ENCODE assay signal across 16 mouse cellular contexts in the genomic region with DNA sequence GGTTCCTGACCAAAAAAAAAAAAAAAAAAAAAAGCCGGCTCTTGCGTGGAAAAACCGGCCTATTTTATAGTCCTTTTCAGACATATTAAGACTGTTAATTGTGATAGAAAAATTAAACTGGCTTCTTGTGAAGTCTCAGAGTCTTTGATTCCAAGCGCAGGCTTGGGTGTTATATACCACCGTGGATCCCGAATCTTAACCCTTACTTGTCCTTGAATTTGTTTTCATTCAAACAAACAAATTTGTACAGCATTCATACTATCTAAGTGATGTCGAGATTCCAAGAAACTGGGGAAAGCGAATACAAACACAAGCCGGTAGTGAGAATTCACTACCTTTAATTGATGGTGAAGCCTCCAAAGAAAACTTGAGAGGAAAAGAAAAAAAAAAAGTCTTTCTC. TPM values are rescaled to one million over a fixed set of nuclear protein-coding genes. Genes with fewer than 3 reads are reported as not detected.
DNase-seq lines count a peak whose midpoint lies in the region; ATAC-seq and TF ChIP-seq lines count a peak whose summit lies in the region.
"Had no signal": no experiment of that assay in that cellular context is flagged by ENCODE, and none has a peak within 500 bp of the region (broad histone marks: within the 10 kb centered on the region; RNA-seq: fewer than 3 reads in every experiment).

No protein-coding gene starts in this region.

- ATAC-seq in heart, embryonic 11.5 days (replicated peaks; ENCODE audit: insufficient number of reproducible peaks, low FRiP score, low TSS enrichment), result no peak
- ATAC-seq in lung, embryonic 14.5 days (ENCODE audit: insufficient read depth), result no peak
- ATAC-seq in embryonic facial prominence, embryonic 12.5 days (ENCODE audit: insufficient number of reproducible peaks, insufficient read depth, low FRiP score, low TSS enrichment), result no peak
- no peak for ATAC-seq in liver, embryonic 13.5 days (ENCODE audit: low read depth)

- DNase-seq in heart, postnatal 14 days, result no peak
- DNase-seq in lung, embryonic 14.5 days, result no peak
- DNase-seq in lung, postnatal 25 days (ENCODE audit: low spot score), result no peak
- no peak for DNase-seq in liver, embryonic 13.5 days
- DNase-seq in frontal cortex, postnatal 25 days (ENCODE audit: low spot score in 2 of 2), result no peak
- DNase-seq in T-cell, adult 2 months (ENCODE audit: low spot score), result no peak
- DNase-seq: adrenal gland, postnatal 25 days; cerebellum, adult 18-20 months; gastrocnemius, postnatal 10 days; lung, postnatal 14 days; right cerebral cortex, adult 18-20 months had no signal

- peaks cover 6% of the 10 kb centered on the region; the same call in 1 of the 2 replicates for H3K36me3 ChIP-seq in heart, embryonic 11.5 days (ENCODE audit: control insufficient read depth, insufficient read depth, low read length)
- no peaks in the 10 kb centered on the region for H3K36me3 ChIP-seq in lung, embryonic 14.5 days (ENCODE audit: insufficient read depth)
- H3K36me3 ChIP-seq in embryonic facial prominence, embryonic 12.5 days, result no peaks in the 10 kb centered on the region
- no peaks in the 10 kb centered on the region for H3K36me3 ChIP-seq in liver, embryonic 13.5 days
- H3K36me3 ChIP-seq: embryonic facial prominence, embryonic 13.5 days had no signal

- H3K9ac ChIP-seq in heart, embryonic 11.5 days (ENCODE audit: low read depth, low read length), result peak overlapping the region; percentile 98
- H3K9ac ChIP-seq in lung, embryonic 14.5 days, result peak overlapping the region; percentile 41; the same call in 1 of the 2 replicates
- no peak overlapping the region for H3K9ac ChIP-seq in embryonic facial prominence, embryonic 12.5 days
- no peak overlapping the region for H3K9ac ChIP-seq in liver, embryonic 13.5 days
- H3K9ac ChIP-seq: embryonic facial prominence, embryonic 13.5 days had no signal

- under 1% methylated on average over 9 of the region's 9 CpGs for WGBS in heart, embryonic 11.5 days (ENCODE audit: insufficient replicate concordance)
- WGBS in lung, embryonic 14.5 days, result 2% methylated on average over 9 of the region's 9 CpGs
- WGBS in embryonic facial prominence, embryonic 12.5 days, result 2% methylated on average over 9 of the region's 9 CpGs
- 7% methylated on average over 9 of the region's 9 CpGs for WGBS in liver, embryonic 13.5 days (ENCODE audit: insufficient replicate concordance)

- intact Hi-C loops in heart, postnatal 14 days (cut with DNase I), result loop anchor here (5.0 kb wide), 1 partner anchor 254 kb away; no protein-coding TSS in a partner anchor

- peak overlapping the region; percentile 86 for H3K4me2 ChIP-seq in heart, embryonic 11.5 days
- H3K4me2 ChIP-seq in lung, embryonic 14.5 days, result peak overlapping the region; percentile 61; the same call in 1 of the 2 replicates
- peak overlapping the region; percentile 51; the same call in 1 of the 2 replicates for H3K4me2 ChIP-seq in embryonic facial prominence, embryonic 12.5 days (replicated peaks)
- H3K4me2 ChIP-seq in liver, embryonic 13.5 days, result peak overlapping the region; percentile 38; the same call in 1 of the 2 replicates

- H3K27me3 ChIP-seq in heart, embryonic 11.5 days (ENCODE audit: control insufficient read depth, insufficient read depth, low read length), result no peaks in the 10 kb centered on the region
- peaks cover 95% of the 10 kb centered on the region for H3K27me3 ChIP-seq in lung, embryonic 14.5 days (ENCODE audit: insufficient read depth, low read length)
- peaks cover 70% of the 10 kb centered on the region for H3K27me3 ChIP-seq in embryonic facial prominence, embryonic 12.5 days
- H3K27me3 ChIP-seq in liver, embryonic 13.5 days, result peaks cover 95% of the 10 kb centered on the region

- H3K4me3 ChIP-seq in heart, embryonic 11.5 days (ENCODE audit: low read depth, low read length), result peak overlapping the region; percentile 79
- H3K4me3 ChIP-seq in lung, embryonic 14.5 days (ENCODE audit: low read depth, low read length), result peak overlapping the region; percentile 38
- H3K4me3 ChIP-seq in embryonic facial prominence, embryonic 12.5 days, result 0 out of 2 replicates have a peak overlapping the region, but pooled peaks have one; percentile 30
- peak overlapping the region; percentile 43 for H3K4me3 ChIP-seq in liver, embryonic 13.5 days (replicated peaks)

- no peaks in the 10 kb centered on the region for H3K9me3 ChIP-seq in heart, embryonic 11.5 days (replicated peaks; ENCODE audit: control insufficient read depth, low read length)
- H3K9me3 ChIP-seq in lung, embryonic 14.5 days (ENCODE audit: low read depth, low read length), result no peaks in the 10 kb centered on the region
- no peaks in the 10 kb centered on the region for H3K9me3 ChIP-seq in embryonic facial prominence, embryonic 12.5 days
- H3K9me3 ChIP-seq in liver, embryonic 13.5 days (replicated peaks), result no peaks in the 10 kb centered on the region
- H3K9me3 ChIP-seq: embryonic facial prominence, embryonic 13.5 days had no signal

- peaks cover 14% of the 10 kb centered on the region for H3K4me1 ChIP-seq in heart, embryonic 11.5 days (ENCODE audit: control insufficient read depth, insufficient read depth, low read length)
- no peaks in the 10 kb centered on the region for H3K4me1 ChIP-seq in lung, embryonic 14.5 days (ENCODE audit: insufficient read depth)
- H3K4me1 ChIP-seq in embryonic facial prominence, embryonic 12.5 days, result peaks cover 14% of the 10 kb centered on the region
- peaks cover 10% of the 10 kb centered on the region; the same call in 1 of the 2 replicates for H3K4me1 ChIP-seq in liver, embryonic 13.5 days (replicated peaks)

- peak overlapping the region; percentile 99 for H3K27ac ChIP-seq in heart, embryonic 11.5 days (ENCODE audit: low read depth, low read length)
- peak overlapping the region; percentile 32; the same call in 1 of the 2 replicates for H3K27ac ChIP-seq in lung, embryonic 14.5 days (ENCODE audit: low read depth)
- H3K27ac ChIP-seq in embryonic facial prominence, embryonic 12.5 days, result no peak overlapping the region
- H3K27ac ChIP-seq in liver, embryonic 13.5 days, result no peak overlapping the region
- H3K27ac ChIP-seq: embryonic facial prominence, embryonic 13.5 days had no signal

- no peak for TF ChIP-seq CTCF in lung, embryonic 14.5 days (IDR thresholded peaks at IDR 0.05; ENCODE audit: low read depth)

RNA-seq across cellular contexts. Expression of a gene that starts 0.9 kb away (rescaled TPM):
- 60.0 and 80.5 TPM in 2 replicates for polyA plus RNA-seq in heart, embryonic 11.5 days (2014; fragmentation: Nextera tagmentation; extraction: Ambion mirVana)
- 100 to 1,000 TPM; 115 to 118 TPM for total RNA-seq in heart, postnatal 14 days (2021)
- polyA plus RNA-seq in lung, embryonic 14.5 days (2014; fragmentation: Nextera tagmentation; extraction: Ambion mirVana), result 0.32 and 1.6 TPM in 2 replicates
- 0.15 and 0.75 TPM in 2 replicates for polyA plus RNA-seq in embryonic facial prominence, embryonic 12.5 days (2016; fragmentation: Nextera tagmentation; extraction: Ambion mirVana)
- polyA plus RNA-seq in liver, embryonic 13.5 days (2015; fragmentation: Nextera tagmentation; extraction: Ambion mirVana), result 0.69 and 0.96 TPM in 2 replicates
- total RNA-seq: gastrocnemius, postnatal 10 days; left cerebral cortex, adult 18-20 months had no signal
- polyA plus RNA-seq: kidney, embryonic 14.5 days had no signal

Comparison
In these comparisons a context has a peak if more than half of its experiments do, and no peak if none do; other contexts are left out.
1. H3K27ac ChIP-seq: peak in heart, embryonic 11.5 days (single experiment) and lung, embryonic 14.5 days (single experiment); none in embryonic facial prominence, embryonic 12.5 days (single experiment) and liver, embryonic 13.5 days (single experiment).
2. H3K9ac ChIP-seq: peak in heart, embryonic 11.5 days (single experiment) and lung, embryonic 14.5 days (single experiment); none in embryonic facial prominence, embryonic 12.5 days (single experiment) and liver, embryonic 13.5 days (single experiment).
3. RNA of a gene that starts 0.9 kb away (polyA plus RNA-seq): 60.0 to 80.5 TPM in heart, embryonic 11.5 days; 0.15 to 0.75 TPM in embryonic facial prominence, embryonic 12.5 days, 0.69 to 0.96 TPM in liver, embryonic 13.5 days and 0.32 to 1.6 TPM in lung, embryonic 14.5 days; every median in the first group is over 10 times any median in the second.
4. Peak in every context shown above with its lines, with median percentiles within 50 percentile points of each other: H3K4me2 ChIP-seq and H3K4me3 ChIP-seq.